ENCODE assay signal across 8 mouse cellular contexts in the genomic region with DNA sequence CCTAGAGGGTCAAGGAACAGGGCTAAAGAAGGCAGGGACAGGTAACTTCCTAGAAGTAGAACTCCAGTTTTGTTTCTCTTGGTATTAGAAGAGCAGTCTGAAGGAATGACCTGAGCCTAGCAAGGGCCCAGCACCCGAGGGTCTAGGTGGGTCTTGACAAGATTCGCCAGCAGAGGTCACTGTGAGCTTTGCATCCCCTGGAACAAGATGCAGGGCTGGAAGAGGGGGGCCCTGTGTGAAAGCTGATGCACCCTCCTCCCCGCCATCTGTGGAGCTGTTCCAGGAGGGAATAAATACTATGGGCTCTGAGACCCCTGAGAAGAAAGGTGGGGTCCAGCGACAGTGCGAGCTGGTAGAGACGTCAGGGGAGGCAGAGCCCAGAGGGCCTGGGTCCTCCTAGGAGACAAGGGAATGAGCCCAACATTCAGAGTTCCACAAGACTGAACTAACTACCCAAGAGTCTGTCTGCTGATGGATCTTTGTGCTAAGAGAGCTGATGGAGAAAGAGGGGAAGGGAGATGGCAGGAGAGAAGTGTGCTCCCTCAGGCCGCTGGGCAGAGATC. TPM values are rescaled to one million over a fixed set of nuclear protein-coding genes. Genes with fewer than 3 reads are reported as not detected.
A peak's percentile ranks its signal among the peaks of the same experiment; 100 is the strongest.
DNase-seq lines count a peak whose midpoint lies in the region; ATAC-seq and TF ChIP-seq lines count a peak whose summit lies in the region.

No protein-coding gene starts in this region.

- no peaks in the 10 kb centered on the region for H3K36me3 ChIP-seq in forebrain, embryonic 14.5 days (ENCODE audit: control insufficient read depth, insufficient read depth, low read length)
- H3K36me3 ChIP-seq in hindbrain, postnatal 0 days (ENCODE audit: insufficient read depth, low read length): no peaks in the 10 kb centered on the region
- no peaks in the 10 kb centered on the region for H3K36me3 ChIP-seq in lung, postnatal 0 days (ENCODE audit: insufficient read depth, low read length)

- peaks cover 11% of the 10 kb centered on the region for H3K4me1 ChIP-seq in forebrain, embryonic 14.5 days (ENCODE audit: control insufficient read depth, insufficient read depth, low read length)
- H3K4me1 ChIP-seq in hindbrain, postnatal 0 days (ENCODE audit: insufficient read depth, low read length): peaks cover 15% of the 10 kb centered on the region
- H3K4me1 ChIP-seq in lung, postnatal 0 days (ENCODE audit: insufficient read depth, low read depth, low read length): peaks cover 20% of the 10 kb centered on the region

- DNase-seq in urinary bladder, postnatal 25 days (ENCODE audit: low spot score): peak; percentile 19
- DNase-seq in urinary bladder, postnatal 10 days (ENCODE audit: low spot score): no peak
- DNase-seq in cerebellum, adult 11-12 months: peak; percentile 78
- peak; percentile 75 for DNase-seq in forebrain, embryonic 14.5 days (ENCODE audit: low spot score)
- DNase-seq in hindbrain, postnatal 0 days (ENCODE audit: low spot score): peak; percentile 85
- peak; percentile 78 for DNase-seq in lung, postnatal 0 days (ENCODE audit: low spot score)
- DNase-seq in retina, embryonic 14.5 days (ENCODE audit: low spot score): peak; percentile 84
- no peak for DNase-seq in left cerebral cortex, adult 11 months (ENCODE audit: low spot score)

- peaks cover 24% of the 10 kb centered on the region for H3K27me3 ChIP-seq in forebrain, embryonic 14.5 days (replicated peaks; ENCODE audit: control insufficient read depth, insufficient read depth, low read length)
- no peaks in the 10 kb centered on the region for H3K27me3 ChIP-seq in hindbrain, postnatal 0 days (ENCODE audit: insufficient read depth, low read length)
- H3K27me3 ChIP-seq in lung, postnatal 0 days (replicated peaks; ENCODE audit: insufficient read depth, low read length): no peaks in the 10 kb centered on the region

- no peak overlapping the region for H3K4me3 ChIP-seq in forebrain, embryonic 14.5 days (ENCODE audit: low read depth, low read length)
- no peak overlapping the region for H3K4me3 ChIP-seq in hindbrain, postnatal 0 days (ENCODE audit: low read length)
- no peak overlapping the region for H3K4me3 ChIP-seq in lung, postnatal 0 days (ENCODE audit: low read depth, low read length)

- 10% methylated on average over 7 of the region's 7 CpGs for WGBS in forebrain, embryonic 14.5 days
- WGBS in hindbrain, postnatal 0 days: 11% methylated on average over 7 of the region's 7 CpGs
- WGBS in lung, postnatal 0 days: 14% methylated on average over 7 of the region's 7 CpGs

- peak; percentile 40; the same call in 1 of the 2 replicates for ATAC-seq in forebrain, embryonic 14.5 days
- peak; percentile 70 for ATAC-seq in hindbrain, postnatal 0 days
- no peak for ATAC-seq in lung, postnatal 0 days

- no peak for TF ChIP-seq EP300 in lung, postnatal 0 days (IDR thresholded peaks at IDR 0.05)

- no peak overlapping the region for H3K9ac ChIP-seq in forebrain, embryonic 14.5 days (ENCODE audit: low read length)
- peak overlapping the region; percentile 58; the same call in 1 of the 2 replicates for H3K9ac ChIP-seq in hindbrain, postnatal 0 days (replicated peaks; ENCODE audit: low read length)
- H3K9ac ChIP-seq in lung, postnatal 0 days (replicated peaks; ENCODE audit: low read depth): no peak overlapping the region; the same call in 1 of the 2 replicates

- H3K9me3 ChIP-seq in forebrain, embryonic 14.5 days (replicated peaks; ENCODE audit: control insufficient read depth, low read length): no peaks in the 10 kb centered on the region
- no peaks in the 10 kb centered on the region for H3K9me3 ChIP-seq in hindbrain, postnatal 0 days (ENCODE audit: low read length)
- no peaks in the 10 kb centered on the region for H3K9me3 ChIP-seq in lung, postnatal 0 days (ENCODE audit: low read length)

- no peak overlapping the region for H3K27ac ChIP-seq in forebrain, embryonic 14.5 days (ENCODE audit: low read depth, low read length)
- H3K27ac ChIP-seq in hindbrain, postnatal 0 days: 0 out of 2 replicates have a peak overlapping the region, but pooled peaks have one; percentile 41
- H3K27ac ChIP-seq in lung, postnatal 0 days (ENCODE audit: low read length): peak overlapping the region; percentile 92; the same call in 1 of the 2 replicates

- H3K4me2 ChIP-seq in forebrain, embryonic 14.5 days (ENCODE audit: low read length): peak overlapping the region; percentile 97; the same call in 1 of the 2 replicates
- H3K4me2 ChIP-seq in hindbrain, postnatal 0 days (ENCODE audit: low read depth, low read length): peak overlapping the region; percentile 93
- H3K4me2 ChIP-seq in lung, postnatal 0 days (replicated peaks; ENCODE audit: low read depth, low read length): peak overlapping the region; percentile 87

- TF ChIP-seq CTCF in hindbrain, postnatal 0 days (IDR thresholded peaks at IDR 0.05; ENCODE audit: low read depth): peak; percentile 81
- TF ChIP-seq CTCF in lung, postnatal 0 days (IDR thresholded peaks at IDR 0.05): peak; percentile 80

RNA-seq across cellular contexts. Expression of gene Rasgef1a, which starts 53.8 kb away (rescaled TPM):
- 1.4 and 1.5 TPM in 2 replicates for polyA plus RNA-seq in forebrain, embryonic 14.5 days (2014; fragmentation: Nextera tagmentation; extraction: Ambion mirVana)
- total RNA-seq in hindbrain, postnatal 0 days (2014; rRNA removed): 12.5 and 14.3 TPM in 2 replicates
- 6.5 and 7.0 TPM in 2 replicates for polyA plus RNA-seq in hindbrain, postnatal 0 days (2015; fragmentation: Nextera tagmentation; extraction: Ambion mirVana)
- 26.3 and 35.2 TPM in 2 replicates for polyA plus RNA-seq in lung, postnatal 0 days (2015; fragmentation: Nextera tagmentation; extraction: Ambion mirVana)

Comparison
In these comparisons a context has a peak if more than half of its experiments do, and no peak if none do; other contexts are left out.
1. DNase-seq: peak in urinary bladder, postnatal 25 days (single experiment), cerebellum, adult 11-12 months (single experiment), forebrain, embryonic 14.5 days (single experiment), hindbrain, postnatal 0 days (single experiment), lung, postnatal 0 days (single experiment) and retina, embryonic 14.5 days (single experiment); none in urinary bladder, postnatal 10 days (single experiment) and left cerebral cortex, adult 11 months (single experiment).
2. Peak in every context shown above with its lines, with median percentiles within 50 percentile points of each other: H3K4me2 ChIP-seq.